Mouse (Mus musculus) heart, adult 18-20 months (tissue): ENCODE measurements around the gene Srgap3. TPM values are rescaled to one million over a fixed set of nuclear protein-coding genes. Genes with fewer than 3 reads are reported as not detected.

Experiments used
- DNase-seq, 2 experiments: peaks; one replicate each; pipeline ENCODE4 v3.0.0; 2021 to 2022; ENCODE audit warnings: mixed read lengths in 1 of 2
- total RNA-seq, 2 experiments: library from RNA; stranded (reverse); gene quantifications; 2 replicates each; pipeline ENCODE4 v1.2.3; 2021

Gene Srgap3
- total RNA-seq, 2 experiments from 2014 or later, result 0.69 to 1.1 TPM

DNA sequence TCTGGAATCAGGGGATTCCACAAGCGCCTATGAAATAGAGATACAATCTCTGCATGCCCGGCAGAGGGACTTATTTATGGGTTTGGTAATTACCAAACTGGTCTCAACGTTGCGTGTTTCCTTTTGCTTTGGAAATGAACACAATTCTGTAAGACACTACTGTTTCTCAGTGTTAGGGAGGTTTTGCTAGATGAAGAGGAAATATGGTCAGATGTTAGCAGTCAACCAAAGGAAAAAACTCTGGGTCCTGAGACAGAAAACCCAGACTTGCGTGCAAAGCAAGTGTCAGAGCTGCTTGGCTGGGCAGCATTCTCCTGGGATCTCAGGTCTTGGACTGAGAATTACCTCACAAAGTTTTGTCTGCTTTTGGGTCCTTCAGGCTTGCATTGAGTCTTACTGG, 34.5 kb downstream of the Srgap3 start:
- DNase-seq, result no peak

DNA sequence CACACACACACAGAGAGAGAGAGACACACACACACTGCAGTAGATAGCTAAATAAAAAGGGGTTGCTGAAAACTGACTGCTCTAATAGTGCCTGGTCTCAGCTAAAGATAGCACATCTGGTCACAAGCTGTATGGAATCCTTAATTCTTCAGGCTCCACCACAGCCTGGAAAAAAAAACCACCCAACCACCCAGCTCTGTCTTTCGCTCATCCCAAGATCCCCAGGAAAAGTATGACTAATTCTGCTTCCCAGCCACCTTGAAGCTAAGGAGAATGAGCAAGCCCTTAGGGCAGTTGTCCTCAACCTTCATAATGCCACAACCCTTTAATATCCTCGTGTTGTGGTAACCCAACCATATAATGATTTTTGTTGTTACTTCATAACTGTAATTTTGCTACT, 37.4 kb downstream of the Srgap3 start:
- no peak for DNase-seq

DNA sequence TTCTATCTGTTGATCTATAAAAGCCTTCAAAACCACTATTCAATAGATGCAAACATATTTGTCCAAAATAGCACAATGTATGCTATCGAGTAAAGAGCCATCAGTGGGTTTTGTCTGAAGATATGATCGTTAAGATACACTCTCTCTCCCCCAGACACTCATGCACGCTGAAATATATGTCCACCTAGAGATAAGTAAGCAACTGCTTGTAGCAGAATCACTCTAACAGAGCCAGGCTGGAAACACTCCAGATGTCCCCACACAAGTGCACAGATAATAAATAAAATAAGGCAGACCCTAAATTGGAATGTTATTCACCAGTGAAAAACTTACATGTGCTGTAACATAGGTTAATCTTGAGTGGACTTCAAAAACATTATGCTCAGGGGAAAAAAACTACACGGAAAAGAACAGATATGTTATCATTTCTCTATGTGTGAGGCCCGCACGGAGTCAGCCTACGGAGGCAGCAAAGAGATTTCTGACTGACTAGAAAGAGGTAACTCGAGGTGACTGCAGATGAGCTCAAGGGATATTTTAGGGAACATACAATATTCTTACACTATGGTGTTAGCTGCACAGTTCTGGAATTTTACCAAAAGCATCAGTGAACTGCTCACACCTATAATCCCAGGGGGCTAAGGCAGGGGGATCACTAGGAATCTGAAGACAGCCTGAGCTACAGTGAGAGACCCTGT, 39.0 kb downstream of the Srgap3 start:
- DNase-seq, result no peak

DNA sequence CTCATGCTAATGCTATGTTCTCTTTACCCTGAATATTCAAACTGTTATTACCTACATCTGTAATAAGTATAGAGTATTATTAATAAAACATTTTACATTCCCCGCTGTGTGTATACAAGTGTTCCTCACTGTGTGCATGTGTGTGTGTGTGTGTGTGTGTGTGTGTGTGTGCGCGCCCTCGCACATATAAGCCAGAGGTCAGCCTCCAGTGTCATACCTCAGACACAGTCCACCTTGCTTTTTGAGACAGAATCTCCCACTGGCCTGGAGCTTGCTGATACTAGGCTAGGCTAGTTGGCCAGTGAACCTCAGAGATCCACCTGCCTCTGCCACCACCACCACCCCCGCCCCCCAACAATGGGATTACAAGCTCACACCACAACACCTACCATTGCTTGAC, 43.3 kb downstream of the Srgap3 start:
- no peak for DNase-seq

DNA sequence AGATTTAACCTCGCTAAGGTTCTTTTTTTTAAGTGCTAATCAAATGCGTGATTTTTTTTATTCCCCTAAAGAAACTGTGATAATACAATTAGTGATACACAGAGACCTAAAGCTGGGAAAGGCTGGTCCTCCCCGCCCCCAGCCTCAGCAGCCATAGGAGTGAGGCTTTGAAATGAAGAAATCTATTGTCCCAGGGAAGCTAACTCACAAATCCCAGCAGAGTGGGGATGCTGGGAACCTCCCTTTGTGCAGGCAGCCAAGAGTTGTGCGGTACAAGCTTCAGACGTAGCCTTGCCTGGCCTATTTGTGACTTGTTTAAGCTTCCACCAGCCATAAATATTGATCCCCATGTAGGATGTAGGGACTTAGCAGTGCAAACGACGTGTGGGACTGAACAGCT, 43.8 kb downstream of the Srgap3 start:
- DNase-seq, result no peak

DNA sequence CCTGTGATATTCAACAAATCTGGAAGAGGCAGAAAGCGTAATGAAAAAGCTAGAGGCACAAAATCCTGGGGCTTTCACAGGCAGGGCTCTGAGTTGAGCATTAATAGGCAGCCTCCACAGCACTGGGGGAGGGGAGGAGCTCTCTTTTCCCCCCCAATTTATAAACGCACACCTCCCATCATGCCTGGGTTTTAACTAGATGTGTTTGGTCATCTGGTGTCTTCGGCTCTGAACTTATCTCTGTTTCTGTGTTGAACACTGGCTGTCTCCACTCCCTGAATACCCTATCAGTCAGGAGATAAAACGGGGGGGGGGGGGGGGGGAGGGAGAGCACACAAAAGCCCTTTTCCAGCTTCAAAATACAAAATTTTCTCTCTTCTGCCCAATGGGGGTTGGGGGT, 44.3 kb downstream of the Srgap3 start:
- DNase-seq, result no peak

DNA sequence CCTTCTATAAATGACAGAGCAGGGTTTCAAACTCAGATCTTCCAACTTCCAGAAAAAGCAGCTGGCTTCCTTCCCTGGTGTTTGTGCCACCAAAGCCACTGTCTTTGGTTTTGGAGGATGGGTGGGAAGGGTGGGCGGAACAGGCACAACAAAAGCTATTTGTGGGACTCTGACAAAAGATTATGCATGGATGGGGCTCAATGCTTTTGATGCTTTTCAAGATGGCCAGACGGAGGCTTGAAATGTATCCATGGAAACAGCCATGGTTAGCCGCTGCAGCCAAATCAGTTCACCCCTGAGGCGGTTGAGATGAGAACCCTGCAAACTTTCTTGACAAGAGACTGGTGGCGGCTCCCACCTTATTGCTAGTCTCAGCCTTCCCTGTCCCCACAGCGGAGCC, 46.8 kb downstream of the Srgap3 start:
- DNase-seq, result no peak

DNA sequence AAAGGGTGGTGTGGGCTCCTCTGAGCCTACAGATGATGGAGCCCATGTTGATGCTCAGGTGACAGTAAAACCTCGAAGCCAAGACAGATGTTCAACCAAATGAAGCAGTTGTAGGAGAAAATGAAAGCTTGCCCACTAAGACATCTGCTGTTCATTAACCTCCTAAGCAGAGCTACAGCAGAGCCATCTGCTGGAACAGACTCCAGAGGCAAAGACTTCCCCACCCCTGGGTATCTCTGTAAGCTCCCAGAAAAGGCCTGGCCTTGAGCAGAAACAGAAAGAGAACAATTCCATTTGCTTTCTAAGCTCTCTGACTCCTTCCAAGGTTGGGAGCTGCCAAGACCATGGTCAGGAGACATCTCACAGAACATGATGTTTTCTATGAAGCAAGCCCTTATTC, 47.4 kb downstream of the Srgap3 start:
- no peak for DNase-seq

DNA sequence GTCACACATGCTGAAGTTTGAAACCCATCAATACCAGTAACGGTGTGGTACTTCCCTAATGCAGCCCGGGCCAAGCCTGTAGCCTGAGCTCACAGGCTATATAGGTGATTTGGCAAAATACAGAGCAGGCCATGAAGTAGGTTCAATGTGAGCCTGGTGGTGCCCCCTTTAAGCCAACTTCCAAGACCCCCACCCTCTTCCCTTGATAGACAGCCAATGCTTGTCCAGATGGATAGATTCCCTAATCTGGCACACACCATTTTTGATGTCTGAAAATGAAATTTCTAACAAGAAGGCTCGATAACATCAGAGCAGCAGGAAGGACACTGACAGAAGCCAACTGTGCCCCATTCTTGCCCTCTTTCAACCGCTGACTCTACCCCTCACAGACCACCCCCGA, 47.8 kb downstream of the Srgap3 start:
- DNase-seq, result no peak

DNA sequence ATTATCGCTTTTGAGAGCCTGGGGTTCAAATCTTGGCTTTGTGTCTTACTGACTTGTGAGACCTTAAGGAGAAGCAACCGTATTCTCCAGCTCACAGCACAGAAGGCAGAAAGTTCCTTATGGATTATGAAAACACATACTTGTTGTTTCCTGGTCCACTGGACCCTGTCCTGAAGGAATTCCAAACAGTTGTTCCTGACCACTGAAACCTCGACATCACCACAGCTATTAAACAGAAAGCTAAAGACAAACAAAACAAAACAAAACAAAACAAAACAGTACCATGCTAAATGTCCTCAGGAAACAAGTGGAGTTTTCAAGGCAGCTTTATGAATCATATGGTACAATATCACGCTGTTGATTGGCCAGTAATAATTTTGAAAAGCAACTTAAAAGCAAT, 48.6 kb downstream of the Srgap3 start:
- DNase-seq, result no peak

DNA sequence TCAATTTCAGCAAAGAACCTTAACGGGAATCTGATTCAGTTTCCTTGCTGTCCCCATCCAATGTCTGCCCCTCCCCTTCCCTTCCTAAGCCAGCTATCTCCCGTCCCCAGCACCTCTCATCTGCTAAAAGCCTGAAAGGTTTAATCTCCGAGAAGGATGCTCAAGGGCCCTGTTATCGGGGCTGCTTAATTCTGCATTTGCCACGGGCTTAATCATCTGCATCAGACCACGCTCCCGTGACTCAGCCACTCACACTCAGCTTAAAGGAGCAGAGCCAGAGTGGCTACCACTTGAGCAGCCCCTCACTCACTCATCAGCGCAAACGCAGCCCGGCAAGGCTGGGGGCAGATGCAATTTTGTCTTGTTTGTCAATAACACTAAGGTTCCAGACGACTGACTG, 50.7 kb downstream of the Srgap3 start:
- no peak for DNase-seq

DNA sequence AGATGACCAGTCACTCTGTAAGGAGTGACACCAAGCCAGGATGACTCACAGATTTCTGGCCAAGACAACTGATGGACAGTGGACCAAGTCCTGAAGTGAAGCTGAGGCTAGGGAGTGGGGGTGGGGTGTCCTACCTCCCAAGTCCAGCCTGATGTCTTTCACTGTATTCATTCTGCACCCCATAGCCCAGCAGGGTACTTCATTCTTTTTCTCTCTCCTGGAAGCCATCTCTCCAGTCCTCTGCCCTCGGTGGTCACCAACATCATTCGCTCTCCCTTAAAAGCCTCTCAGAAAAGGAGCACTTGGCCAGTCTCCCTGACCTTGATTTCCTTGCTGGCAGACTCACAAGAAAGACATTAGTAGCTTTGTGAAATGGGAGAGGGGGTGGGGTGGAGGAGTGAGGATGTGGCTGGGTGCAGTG, 56.7 kb downstream of the Srgap3 start:
- no peak for DNase-seq

DNA sequence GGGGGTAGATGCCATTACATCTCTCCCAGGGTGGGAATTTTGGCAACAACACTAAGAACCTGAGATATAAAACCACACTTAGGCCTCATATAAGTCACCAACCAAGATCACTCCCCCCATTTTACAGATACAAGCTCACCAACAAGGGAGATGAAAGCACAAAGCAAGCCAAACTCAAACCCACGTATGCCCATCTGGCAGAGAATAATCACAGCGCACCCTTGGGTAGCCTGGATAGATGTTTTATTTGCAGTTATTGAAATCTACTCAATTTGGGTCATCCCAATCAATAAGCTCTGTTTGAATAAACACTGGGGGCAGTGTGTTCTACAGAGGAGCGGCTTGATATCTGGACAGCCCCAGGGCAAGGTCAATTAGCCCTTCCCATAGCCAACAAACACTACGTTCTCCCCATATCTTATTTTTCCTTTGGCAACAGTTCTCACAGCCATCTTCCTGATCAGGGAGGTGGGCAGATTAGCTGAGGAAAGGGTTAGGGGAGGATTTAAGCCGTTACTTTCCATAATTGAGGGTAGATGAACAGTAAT, 63.4 kb downstream of the Srgap3 start:
- no peak for DNase-seq

DNA sequence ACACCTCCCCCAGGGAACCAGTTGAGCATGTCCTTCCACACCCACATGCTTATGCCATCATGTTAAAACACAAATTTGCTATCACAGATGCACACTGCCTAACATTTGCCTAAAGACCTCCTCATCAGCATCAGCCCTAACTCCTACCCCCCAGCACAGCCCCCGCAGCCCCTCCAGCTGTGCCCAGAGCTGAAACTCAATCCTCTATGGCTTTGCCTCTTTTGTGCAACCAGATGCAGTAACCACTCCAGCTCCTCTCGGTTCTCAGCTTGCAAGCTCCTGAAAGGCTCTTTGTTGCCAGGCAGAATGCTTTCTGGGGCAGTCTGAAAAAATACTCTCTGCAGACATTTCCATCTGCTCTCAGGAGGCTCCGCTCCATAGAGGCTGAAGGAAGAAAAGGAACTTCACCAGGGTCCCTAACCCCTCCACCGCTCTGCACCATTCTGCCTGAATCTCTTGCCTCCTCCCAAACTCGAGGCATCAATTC, 67.0 kb downstream of the Srgap3 start:
- DNase-seq, result no peak

DNA sequence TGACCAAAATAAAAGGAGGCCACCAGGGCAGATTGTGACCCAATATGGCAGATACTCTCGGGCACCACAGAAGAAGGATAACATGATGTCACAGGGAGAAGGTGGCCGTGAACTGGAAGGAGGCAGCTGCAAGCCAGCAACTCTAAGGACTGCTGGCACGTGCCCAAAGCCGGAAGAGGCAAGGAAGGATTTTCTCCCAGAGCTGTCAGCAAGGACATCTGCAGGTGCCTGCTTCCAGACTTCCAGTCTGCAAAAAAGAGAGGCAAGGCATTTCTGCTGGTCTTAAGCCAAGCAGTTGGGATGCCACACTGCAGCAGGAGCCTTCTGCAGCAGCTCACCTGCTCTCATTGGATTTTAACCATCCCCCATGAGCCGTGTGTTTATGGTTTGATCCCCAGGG, 67.9 kb downstream of the Srgap3 start:
- no peak for DNase-seq

DNA sequence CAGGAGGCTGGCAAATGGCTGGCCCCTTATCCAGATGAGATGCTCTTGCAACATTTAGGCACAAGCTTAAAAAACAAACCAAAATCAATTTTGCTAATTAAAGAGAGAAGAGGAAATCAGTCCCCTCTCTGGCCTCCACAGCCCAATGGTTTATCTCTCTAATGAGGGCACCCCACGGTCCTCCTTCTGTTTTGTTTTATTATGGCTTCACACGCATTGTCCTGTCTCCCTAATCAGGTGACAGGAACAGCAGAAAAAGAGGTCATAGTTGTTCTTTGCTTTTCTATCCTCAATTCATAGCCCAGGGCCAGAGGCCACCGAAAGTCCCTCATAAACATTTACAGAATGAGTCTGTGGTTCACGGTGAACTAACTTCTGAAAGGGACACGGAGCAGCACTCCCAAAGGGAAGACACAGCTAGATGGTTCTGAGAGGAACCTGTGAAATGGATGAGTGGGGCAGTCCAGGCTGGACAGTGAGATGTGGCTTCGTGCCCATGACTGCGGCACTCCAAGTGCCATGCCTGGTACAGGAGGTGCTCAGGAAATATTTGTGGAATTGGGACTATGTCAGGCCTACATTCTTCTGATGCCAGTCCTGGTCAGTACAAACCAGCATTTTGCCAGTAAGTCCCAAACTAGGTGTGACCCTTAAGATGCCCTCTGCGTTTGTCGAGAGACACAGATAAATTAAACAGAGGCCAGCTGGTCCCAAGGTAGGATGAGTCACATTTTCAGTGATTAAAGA, 73.8 kb downstream of the Srgap3 start:
- no peak for DNase-seq

DNA sequence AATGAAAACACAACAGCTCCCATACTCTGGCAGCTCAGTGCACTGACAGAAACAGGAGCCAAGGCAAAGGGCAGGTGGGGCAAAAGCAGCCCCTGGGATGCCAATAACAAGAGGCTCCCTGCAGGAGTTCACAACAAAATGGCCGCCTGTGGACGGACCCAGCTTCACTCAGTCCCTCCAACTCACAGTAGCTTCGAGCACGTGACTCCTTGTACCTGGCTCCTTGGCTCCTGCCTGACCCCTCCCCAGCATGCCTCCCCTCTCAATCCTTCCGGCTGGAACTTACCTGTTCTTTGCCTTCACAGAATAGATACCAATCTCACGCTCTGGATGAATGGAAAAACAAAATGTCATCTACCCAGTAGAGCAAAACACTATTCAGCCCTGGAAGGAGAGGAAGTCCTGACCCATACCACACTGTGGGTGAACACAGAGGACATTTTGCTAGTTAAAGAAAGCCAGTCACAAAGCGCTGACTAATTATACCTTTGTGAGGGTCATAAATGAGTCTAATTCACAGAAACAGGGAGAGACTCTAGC, 75.8 kb downstream of the Srgap3 start:
- no peak for DNase-seq

DNA sequence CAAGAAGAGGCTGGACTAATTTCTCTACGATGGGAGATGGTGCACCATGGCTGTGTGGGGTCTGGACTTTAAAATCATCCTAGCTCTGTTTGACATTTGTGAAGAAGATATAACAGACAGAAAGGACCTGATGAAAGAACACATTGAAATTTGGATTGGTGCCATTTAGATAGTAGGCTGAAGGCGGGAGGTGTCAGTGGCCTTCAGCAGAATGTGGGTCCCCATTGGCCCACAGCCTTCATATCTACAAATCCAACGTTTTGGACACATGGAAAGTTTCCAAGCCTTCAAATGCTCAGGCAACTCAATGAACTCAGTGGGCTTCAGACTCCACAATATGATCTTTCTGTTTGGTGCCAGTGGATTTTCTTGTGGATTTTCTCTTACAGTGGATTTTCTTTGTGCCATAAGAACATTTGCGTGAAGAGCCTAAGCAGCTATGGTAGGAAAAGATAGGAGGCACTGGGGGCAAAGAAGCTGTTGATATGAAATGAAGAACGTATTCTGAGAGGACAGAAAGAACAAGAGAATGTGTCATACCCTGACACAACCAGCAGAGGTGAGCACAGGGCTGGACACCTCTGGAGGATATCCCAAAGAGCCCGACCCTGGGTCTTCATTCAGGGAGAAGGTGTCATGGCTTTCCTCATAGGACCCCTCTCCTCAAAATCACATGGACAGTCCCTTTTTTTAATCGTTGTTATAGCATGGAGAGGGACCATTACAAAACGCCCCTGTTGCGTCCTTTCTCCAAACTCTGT, 78.7 kb downstream of the Srgap3 start:
- no peak for DNase-seq

DNA sequence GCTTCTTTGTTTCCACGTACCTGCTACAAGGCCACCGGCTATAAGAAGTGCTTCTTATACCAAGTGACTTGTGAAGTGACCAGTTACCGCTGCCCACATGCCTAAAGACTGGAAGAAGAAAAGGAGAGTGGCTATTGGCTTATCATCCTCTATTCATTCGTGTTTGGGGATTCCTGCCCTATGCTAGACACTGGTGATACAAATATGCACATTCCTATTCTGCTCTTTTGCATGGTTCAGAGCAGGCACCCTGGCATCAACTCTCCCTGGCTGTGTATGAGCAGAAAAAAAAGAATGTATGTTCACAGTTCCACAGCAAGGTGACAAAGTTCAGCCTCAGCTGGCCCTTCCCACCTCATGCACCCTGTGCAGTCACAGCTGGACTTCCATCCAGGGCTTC, 81.0 kb downstream of the Srgap3 start:
- DNase-seq, result no peak

DNA sequence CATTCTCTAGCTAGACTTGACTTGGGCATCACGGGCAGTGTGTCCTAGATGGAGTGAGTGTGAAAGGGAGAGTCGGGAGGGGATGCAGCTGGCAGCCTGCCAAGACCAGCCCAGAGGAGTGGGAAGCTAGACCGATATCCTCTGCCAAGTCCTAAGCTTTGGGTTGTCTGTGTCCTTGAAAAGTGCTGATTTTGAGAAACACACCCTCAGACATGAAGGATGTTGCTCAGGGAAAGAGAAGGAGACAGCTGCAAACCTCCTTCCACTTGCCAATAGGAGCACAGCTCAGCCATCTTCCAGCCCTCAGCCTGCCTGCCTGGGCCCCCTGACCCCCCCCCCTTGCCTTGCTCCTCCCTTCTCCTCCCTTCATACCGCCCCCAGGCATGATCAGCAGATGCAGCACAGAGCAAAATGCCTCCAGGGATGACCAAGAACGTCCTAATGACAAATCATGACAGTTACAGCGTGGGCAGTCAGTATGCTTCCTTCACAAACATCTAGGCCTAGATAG, 82.0 kb downstream of the Srgap3 start:
- no peak for DNase-seq

DNA sequence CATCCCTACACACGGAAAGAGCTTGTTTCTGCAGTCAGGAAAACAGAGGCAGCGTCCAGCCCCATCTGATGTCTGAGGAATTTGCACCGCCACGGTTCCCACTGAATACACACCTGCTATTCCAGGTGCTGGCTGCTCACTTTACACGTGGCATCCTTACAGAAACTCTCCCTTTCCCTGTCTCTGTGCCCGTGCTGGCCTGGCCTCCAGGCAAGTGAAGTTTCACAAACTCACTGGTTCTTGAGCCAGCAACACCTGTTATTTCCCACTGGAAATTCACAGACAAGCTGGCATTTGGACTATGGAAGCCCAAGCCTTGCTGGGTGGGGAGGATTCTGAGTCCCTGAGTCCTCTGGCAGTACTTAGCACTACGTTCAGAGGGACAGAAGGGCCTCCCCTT, 84.6 kb downstream of the Srgap3 start:
- no peak for DNase-seq
